Mouse (Mus musculus) forebrain, postnatal 0 days (tissue): ENCODE results near the gene Gramd4. TPM values are rescaled to one million over a fixed set of nuclear protein-coding genes. Genes with fewer than 3 reads are reported as not detected.

Experiments
- ATAC-seq: fragments of 200-750 bp; cut with Nextera tagmentation; 2 replicates; pipeline ENCODE4 v1.8.0; 2017; ENCODE audit warnings: mild to moderate bottlenecking, moderate library complexity
- DNase-seq: peaks from one replicate; pipeline ENCODE4 v3.0.0-alpha.2; 2015
- H3K27ac ChIP-seq: fragments of 300-500 bp; sonication (generic); 2 replicates; pipeline ENCODE4 v1.5.1; 2014; ENCODE audit warnings: low read depth, mild to moderate bottlenecking, antibody characterized with exemption, low read length, moderate library complexity, mixed read lengths
- H3K27me3 ChIP-seq: fragments of 300-500 bp; sonication (generic); 2 replicates; pipeline ENCODE4 v1.6.1; 2014; ENCODE audit warnings: mild to moderate bottlenecking, low read length, mixed read lengths; ENCODE audit not compliant: insufficient read depth
- H3K36me3 ChIP-seq: fragments of 300-500 bp; sonication (generic); 2 replicates; pipeline ENCODE4 v1.6.1; 2014; ENCODE audit warnings: mild to moderate bottlenecking, moderate library complexity; ENCODE audit not compliant: insufficient read depth
- H3K4me1 ChIP-seq: fragments of 300-500 bp; sonication (generic); 2 replicates; pipeline ENCODE4 v1.6.1; 2014; ENCODE audit warnings: antibody characterized with exemption; ENCODE audit not compliant: insufficient read depth
- H3K4me2 ChIP-seq: fragments of 300-500 bp; sonication (generic); 2 replicates; pipeline ENCODE4 v1.6.1; 2014; ENCODE audit warnings: low read depth, mild to moderate bottlenecking, moderate library complexity
- H3K4me3 ChIP-seq: fragments of 300-500 bp; sonication (generic); 2 replicates; pipeline ENCODE4 v1.5.1; 2014; ENCODE audit warnings: low read depth, low read length, mixed read lengths
- H3K9ac ChIP-seq: fragments of 300-500 bp; sonication (generic); 2 replicates; pipeline ENCODE4 v1.6.1; 2014; ENCODE audit warnings: mild to moderate bottlenecking
- H3K9me3 ChIP-seq: fragments of 300-500 bp; sonication (generic); 2 replicates; pipeline ENCODE4 v1.6.1; 2016; ENCODE audit warnings: low read length
- CTCF ChIP-seq: sonication (generic); IDR thresholded peaks from 2 replicates; pipeline ENCODE4 v1.5.1; 2016; ENCODE audit warnings: antibody characterized with exemption, control low read depth, low read depth
- WGBS: fragments of 180-500 bp; shearing (Covaris S2); extraction: QIAGEN DNeasy Blood & Tissue Kit; methylation state at CpG from one replicate; pipeline ENCODE4 v1.1.7; 2014; 5-methylcytosine and 5-hydroxymethylcytosine counted together
- polyA plus RNA-seq: library from polyadenylated mRNA; unstranded; fragments of >200 nt; fragmentation: Nextera tagmentation; extraction: Ambion mirVana; gene quantifications from 2 replicates; pipeline ENCODE4 v1.2.1, GENCODE M21; 2015
- total RNA-seq: library from RNA; depleted of rRNA; stranded (reverse); fragments of >200 nt; gene quantifications from 2 replicates; pipeline ENCODE4 v1.2.3, GENCODE M21; 2014; rRNA removed

The Gramd4 gene
- total and polyA plus RNA-seq, 2 experiments from 2014 or later: 28.8 to 57.0 TPM

- Histone ChIP-seq H3K4me2 (peak within 1 kb of the TSS; percentile 87), H3K36me3 (no peaks in the 10 kb centered on the region), H3K9me3 (no peaks in the 10 kb centered on the region), H3K4me3 (peak within 1 kb of the TSS; percentile 90), H3K4me1 (peaks cover 14% of the 10 kb centered on the region; the same call in 1 of the 2 replicates), H3K27ac (peak within 1 kb of the TSS; percentile 90), H3K9ac (peak within 1 kb of the TSS; percentile 96), H3K27me3 (no peaks in the 10 kb centered on the region)
- peak; percentile 58 for TF ChIP-seq CTCF
- ATAC-seq: peak; percentile 81
- WGBS: 8% methylated on average over 43 of the region's 43 CpGs
- peak; percentile 74 for DNase-seq
These were observed 128.4 kb downstream of the Gramd4 start, which contains the start of gene Cerk for GRCm38 (mm10) chr15:86185689-86186569. Gene Cerk (minus strand): TSS chr15:86186141.

DNA sequence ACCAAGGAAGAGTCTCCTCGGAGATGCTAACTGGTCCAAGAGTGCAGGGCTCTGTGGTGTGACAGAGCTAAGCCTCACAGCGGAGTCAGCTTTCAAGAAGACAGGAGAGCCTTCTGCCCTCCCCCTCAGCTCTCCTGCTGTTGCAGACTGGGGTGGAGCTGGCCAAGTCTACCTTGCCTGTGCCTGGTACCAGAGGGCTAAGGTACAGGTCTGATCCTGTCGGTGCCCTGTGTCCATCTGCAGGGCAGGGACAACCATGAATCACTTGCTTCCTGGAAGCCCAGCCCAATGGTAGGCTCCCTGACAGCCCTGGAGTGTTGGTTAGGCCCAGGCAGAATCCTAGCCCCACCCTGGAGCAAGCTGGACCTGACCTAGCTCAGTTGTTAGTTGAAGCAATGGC lies 129.2 kb downstream of the Gramd4 start:
- no peak overlapping the region for H3K27ac ChIP-seq
- TF ChIP-seq CTCF: no peak
- ATAC-seq (no peak), DNase-seq (no peak)
- H3K27me3 ChIP-seq: no peaks in the 10 kb centered on the region
- no peaks in the 10 kb centered on the region for H3K9me3 ChIP-seq
- no peaks in the 10 kb centered on the region for H3K36me3 ChIP-seq
- peak overlapping the region; percentile 90; the same call in 1 of the 2 replicates for H3K4me3 ChIP-seq
- 50% methylated on average over 3 of the region's 3 CpGs for WGBS
- 0 out of 2 replicates have a peak overlapping the region, but pooled peaks have one; percentile 96 for H3K9ac ChIP-seq
- peak overlapping the region; percentile 87; the same call in 1 of the 2 replicates for H3K4me2 ChIP-seq
- H3K4me1 ChIP-seq: peaks cover 14% of the 10 kb centered on the region; the same call in 1 of the 2 replicates

Other genes with a start within 250 kb of the Gramd4 start
- 14.8 and 18.8 TPM in 2 replicates for gene Cdpf1, start 246.0 kb upstream of the Gramd4 start, total RNA-seq
- gene Cdpf1, start 246.0 kb upstream of the Gramd4 start, polyA plus RNA-seq: 28.4 and 33.1 TPM in 2 replicates
- 0.14 and 0.23 TPM in 2 replicates for gene Pkdrej, start 236.0 kb upstream of the Gramd4 start, total RNA-seq
- gene Pkdrej, start 236.0 kb upstream of the Gramd4 start, polyA plus RNA-seq: 0.05 and 0.12 TPM in 2 replicates
- 5.1 and 5.2 TPM in 2 replicates for gene Ttc38, start 225.4 kb upstream of the Gramd4 start, total RNA-seq
- gene Ttc38, start 225.4 kb upstream of the Gramd4 start, polyA plus RNA-seq: 2.5 and 3.3 TPM in 2 replicates
- 2.2 and 4.3 TPM in 2 replicates for gene Gtse1, start 197.9 kb upstream of the Gramd4 start, total RNA-seq
- gene Gtse1, start 197.9 kb upstream of the Gramd4 start, polyA plus RNA-seq: 3.2 and 3.7 TPM in 2 replicates
- gene Trmu, start 178.4 kb upstream of the Gramd4 start, total RNA-seq: 32.3 and 38.9 TPM in 2 replicates
- gene Trmu, start 178.4 kb upstream of the Gramd4 start, polyA plus RNA-seq: 29.0 and 31.4 TPM in 2 replicates
- gene Celsr1, start 23.9 kb upstream of the Gramd4 start, total RNA-seq: 6.5 and 13.0 TPM in 2 replicates
- 0.62 and 0.97 TPM in 2 replicates for gene Celsr1, start 23.9 kb upstream of the Gramd4 start, polyA plus RNA-seq
- 31.7 and 32.9 TPM in 2 replicates for gene Cerk, start 128.4 kb downstream of the Gramd4 start, total RNA-seq
- 14.5 and 18.0 TPM in 2 replicates for gene Cerk, start 128.4 kb downstream of the Gramd4 start, polyA plus RNA-seq
- gene Tbc1d22a, start 156.8 kb downstream of the Gramd4 start, total RNA-seq: 20.5 and 22.1 TPM in 2 replicates
- 12.1 and 13.1 TPM in 2 replicates for gene Tbc1d22a, start 156.8 kb downstream of the Gramd4 start, polyA plus RNA-seq